In genomic region chr1:170907111-170907455, GRCm38 (mm10) we compare ENCODE assay signal across 10 mouse cellular contexts. TPM values are rescaled to one million over a fixed set of nuclear protein-coding genes. Genes with fewer than 3 reads are reported as not detected.
A peak's percentile ranks its signal among the peaks of the same experiment; 100 is the strongest.
DNase-seq lines count a peak whose midpoint lies in the region; ATAC-seq lines count a peak whose summit lies in the region.
"Had no signal": no experiment of that assay in that cellular context is flagged by ENCODE, and none has a peak within 500 bp of the region (broad histone marks: within the 10 kb centered on the region; RNA-seq: fewer than 3 reads in every experiment).

No protein-coding gene starts in this region.

- peaks cover 6% of the 10 kb centered on the region; the same call in 1 of the 2 replicates for H3K4me1 ChIP-seq in neural tube, embryonic 11.5 days (ENCODE audit: control insufficient read depth, insufficient read depth, low read length)
- H3K4me1 ChIP-seq in liver, embryonic 11.5 days (replicated peaks; ENCODE audit: control insufficient read depth, insufficient read depth, low read length) = peaks cover 6% of the 10 kb centered on the region; the same call in 1 of the 2 replicates
- peaks cover 15% of the 10 kb centered on the region for H3K4me1 ChIP-seq in stomach, embryonic 16.5 days (ENCODE audit: control insufficient read depth, insufficient read depth, low read length)

- peak overlapping the region; percentile 54 for H3K9ac ChIP-seq in neural tube, embryonic 11.5 days (ENCODE audit: low read length)
- no peak overlapping the region for H3K9ac ChIP-seq in liver, embryonic 11.5 days (ENCODE audit: low read depth, low read length)
- H3K9ac ChIP-seq in stomach, embryonic 16.5 days (ENCODE audit: low read length) = peak overlapping the region; percentile 46

- peak overlapping the region; percentile 58 for H3K4me3 ChIP-seq in neural tube, embryonic 11.5 days (ENCODE audit: low read depth, low read length)
- peak overlapping the region; percentile 48 for H3K4me3 ChIP-seq in liver, embryonic 11.5 days (ENCODE audit: low read depth, low read length)
- H3K4me3 ChIP-seq in stomach, embryonic 16.5 days (replicated peaks; ENCODE audit: low read length) = peak overlapping the region; percentile 53

- intact Hi-C loops in gastrocnemius, postnatal 14 days (cut with DNase I; ENCODE audit: low total_unique reads) = no loop called here

- DNase-seq in cerebellum, adult 9-11 months = peak; percentile 42
- no peak for DNase-seq in cerebellum, adult 18-20 months
- DNase-seq in neural tube, embryonic 11.5 days (ENCODE audit: low spot score) = peak; percentile 45
- no peak for DNase-seq in neural tube, embryonic 10.5 days (ENCODE audit: extremely low spot score, low spot score)
- no peak for DNase-seq in liver, embryonic 11.5 days (ENCODE audit: low spot score)
- DNase-seq in frontal cortex, postnatal 14 days (ENCODE audit: low spot score in 2 of 2) = no peak
- DNase-seq in gastrocnemius, postnatal 14 days = no peak

- no peak for ATAC-seq in neural tube, embryonic 11.5 days (ENCODE audit: insufficient read depth, low FRiP score, low TSS enrichment)
- ATAC-seq in liver, embryonic 11.5 days (replicated peaks; ENCODE audit: low FRiP score) = no peak
- ATAC-seq in stomach, embryonic 16.5 days (ENCODE audit: insufficient read depth, low FRiP score) = no peak

- H3K36me3 ChIP-seq in neural tube, embryonic 11.5 days (ENCODE audit: control insufficient read depth, insufficient read depth, low read length) = no peaks in the 10 kb centered on the region
- H3K36me3 ChIP-seq in liver, embryonic 11.5 days (ENCODE audit: control insufficient read depth, insufficient read depth, low read length) = no peaks in the 10 kb centered on the region
- no peaks in the 10 kb centered on the region for H3K36me3 ChIP-seq in stomach, embryonic 16.5 days (ENCODE audit: control insufficient read depth, insufficient read depth, low read length)

- peak overlapping the region; percentile 96 for H3K4me2 ChIP-seq in neural tube, embryonic 11.5 days (ENCODE audit: low read depth)
- H3K4me2 ChIP-seq in liver, embryonic 11.5 days = peak overlapping the region; percentile 80
- H3K4me2 ChIP-seq in stomach, embryonic 16.5 days (ENCODE audit: low read depth, low read length) = peak overlapping the region; percentile 83

- H3K9me3 ChIP-seq in neural tube, embryonic 11.5 days (ENCODE audit: control insufficient read depth, low read length) = no peaks in the 10 kb centered on the region
- no peaks in the 10 kb centered on the region for H3K9me3 ChIP-seq in liver, embryonic 11.5 days (ENCODE audit: control insufficient read depth, low read length)
- no peaks in the 10 kb centered on the region for H3K9me3 ChIP-seq in stomach, embryonic 16.5 days (replicated peaks; ENCODE audit: control insufficient read depth, low read length)

- H3K27ac ChIP-seq in neural tube, embryonic 11.5 days (ENCODE audit: low read depth, low read length) = no peak overlapping the region
- no peak overlapping the region for H3K27ac ChIP-seq in liver, embryonic 11.5 days (ENCODE audit: low read depth, low read length)
- no peak overlapping the region for H3K27ac ChIP-seq in stomach, embryonic 16.5 days (ENCODE audit: low read length)

- WGBS in neural tube, embryonic 11.5 days = 17% methylated on average over 11 of the region's 11 CpGs
- 28% methylated on average over 11 of the region's 11 CpGs for whole genome bisulfite sequencing in liver, embryonic 11.5 days
- 27% methylated on average over 11 of the region's 11 CpGs for WGBS in stomach, embryonic 16.5 days

- peaks cover 35% of the 10 kb centered on the region for H3K27me3 ChIP-seq in neural tube, embryonic 11.5 days (ENCODE audit: control insufficient read depth, insufficient read depth, low read length)
- H3K27me3 ChIP-seq in liver, embryonic 11.5 days (replicated peaks; ENCODE audit: control insufficient read depth, insufficient read depth, low read length) = peaks cover 43% of the 10 kb centered on the region
- peaks cover 31% of the 10 kb centered on the region for H3K27me3 ChIP-seq in stomach, embryonic 16.5 days (ENCODE audit: control insufficient read depth, insufficient read depth, low read length)

RNA-seq across cellular contexts. Expression of gene Fcrlb, which starts 5.7 kb away (rescaled TPM):
- 0.29 TPM in 1 of 2 replicates, not detected in the other for polyA plus RNA-seq in neural tube, embryonic 11.5 days (2014; fragmentation: Nextera tagmentation; extraction: Ambion mirVana)
- polyA plus RNA-seq in liver, embryonic 11.5 days (2014; fragmentation: Nextera tagmentation; extraction: Ambion mirVana) = 0.14 TPM in 1 of 2 replicates, not detected in the other
- not detected in 2 replicates for polyA plus RNA-seq in stomach, embryonic 16.5 days (2015; fragmentation: Nextera tagmentation; extraction: Ambion mirVana)
- not detected for total RNA-seq in gastrocnemius, postnatal 14 days (2021)
- total RNA-seq: adrenal gland, postnatal 25 days had no signal
- polyA plus RNA-seq: C2C12 had no signal

RNA-seq across cellular contexts. Expression of gene Fcrla, which starts 20.3 kb away (rescaled TPM):
- polyA plus RNA-seq in neural tube, embryonic 11.5 days (2014; fragmentation: Nextera tagmentation; extraction: Ambion mirVana) = not detected in 2 replicates
- 0.35 and 0.45 TPM in 2 replicates for polyA plus RNA-seq in liver, embryonic 11.5 days (2014; fragmentation: Nextera tagmentation; extraction: Ambion mirVana)
- 0.15 TPM in 1 of 2 replicates, not detected in the other for polyA plus RNA-seq in stomach, embryonic 16.5 days (2015; fragmentation: Nextera tagmentation; extraction: Ambion mirVana)
- total RNA-seq in gastrocnemius, postnatal 14 days (2021) = under 1 TPM in 1 of 2 experiments, not detected in 1; 0.31 TPM
- polyA plus RNA-seq: C2C12 had no signal

RNA-seq across cellular contexts. Expression of gene Dusp12, which starts 21.7 kb away (rescaled TPM):
- 32.9 and 37.4 TPM in 2 replicates for polyA plus RNA-seq in neural tube, embryonic 11.5 days (2014; fragmentation: Nextera tagmentation; extraction: Ambion mirVana)
- 34.8 and 36.7 TPM in 2 replicates for polyA plus RNA-seq in liver, embryonic 11.5 days (2014; fragmentation: Nextera tagmentation; extraction: Ambion mirVana)
- polyA plus RNA-seq in stomach, embryonic 16.5 days (2015; fragmentation: Nextera tagmentation; extraction: Ambion mirVana) = 33.1 and 38.3 TPM in 2 replicates
- total RNA-seq in gastrocnemius, postnatal 14 days (2021) = 1 to 10 TPM; 4.0 to 6.1 TPM

RNA-seq across cellular contexts. Expression of gene Gm26620, which starts 22.2 kb away (rescaled TPM):
- 0.56 TPM in 1 of 2 replicates, not detected in the other for polyA plus RNA-seq in neural tube, embryonic 11.5 days (2014; fragmentation: Nextera tagmentation; extraction: Ambion mirVana)
- 0.62 TPM in 1 of 2 replicates, not detected in the other for polyA plus RNA-seq in liver, embryonic 11.5 days (2014; fragmentation: Nextera tagmentation; extraction: Ambion mirVana)
- 1.4 and 1.8 TPM in 2 replicates for polyA plus RNA-seq in stomach, embryonic 16.5 days (2015; fragmentation: Nextera tagmentation; extraction: Ambion mirVana)
- under 1 TPM in 1 of 2 experiments, not detected in 1; 0.35 TPM for total RNA-seq in gastrocnemius, postnatal 14 days (2021)

RNA-seq across cellular contexts. Expression of gene Atf6, which starts 39.5 kb away (rescaled TPM):
- 10.7 and 11.9 TPM in 2 replicates for polyA plus RNA-seq in neural tube, embryonic 11.5 days (2014; fragmentation: Nextera tagmentation; extraction: Ambion mirVana)
- 11.5 and 12.4 TPM in 2 replicates for polyA plus RNA-seq in liver, embryonic 11.5 days (2014; fragmentation: Nextera tagmentation; extraction: Ambion mirVana)
- polyA plus RNA-seq in stomach, embryonic 16.5 days (2015; fragmentation: Nextera tagmentation; extraction: Ambion mirVana) = 9.8 and 10.0 TPM in 2 replicates
- total RNA-seq in gastrocnemius, postnatal 14 days (2021) = 10 to 100 TPM; 17.6 to 17.8 TPM

Comparison
In these comparisons a context has a peak if more than half of its experiments do, and no peak if none do; other contexts are left out.
1. DNase-seq: peak in cerebellum, adult 9-11 months (single experiment) and neural tube, embryonic 11.5 days (single experiment); none in cerebellum, adult 18-20 months (0 of 2), neural tube, embryonic 10.5 days (single experiment), liver, embryonic 11.5 days (single experiment), frontal cortex, postnatal 14 days (0 of 2) and gastrocnemius, postnatal 14 days (single experiment).
2. Peak in every context shown above with its lines, with median percentiles within 50 percentile points of each other: H3K4me2 ChIP-seq and H3K4me3 ChIP-seq.